Mouse (Mus musculus) layer of hippocampus, adult 11-12 months (tissue): ENCODE results near the gene Farp1.
A peak's percentile ranks its signal among the peaks of the same experiment; 100 is the strongest.
"Not testable (repeated sequence)": the region's sequence is repeated elsewhere in the genome, so short reads cannot be mapped to it uniquely, and the experiment has no call there.

Source experiments
- DNase-seq: peaks from one replicate; pipeline ENCODE4 v3.0.0; 2022; ENCODE audit warnings: low spot score

Gene Farp1

GRCm38 (mm10) chr14:121183414-121184130, 148.6 kb downstream of the Farp1 start:
- no peak for DNase-seq

GRCm38 (mm10) chr14:121184351-121184750, 149.4 kb downstream of the Farp1 start:
- DNase-seq: no peak

- DNase-seq: no peak
Measured at GRCm38 (mm10) chr14:121186402-121186894, 151.4 kb downstream of the Farp1 start.

GRCm38 (mm10) chr14:121189840-121190239, 154.8 kb downstream of the Farp1 start:
- not testable (repeated sequence) for DNase-seq

- no peak for DNase-seq
Measured at GRCm38 (mm10) chr14:121190386-121190785, 155.4 kb downstream of the Farp1 start.

GRCm38 (mm10) chr14:121191739-121192138, 156.7 kb downstream of the Farp1 start:
- DNase-seq: no peak

GRCm38 (mm10) chr14:121192394-121192793, 157.4 kb downstream of the Farp1 start:
- no peak for DNase-seq

DNA sequence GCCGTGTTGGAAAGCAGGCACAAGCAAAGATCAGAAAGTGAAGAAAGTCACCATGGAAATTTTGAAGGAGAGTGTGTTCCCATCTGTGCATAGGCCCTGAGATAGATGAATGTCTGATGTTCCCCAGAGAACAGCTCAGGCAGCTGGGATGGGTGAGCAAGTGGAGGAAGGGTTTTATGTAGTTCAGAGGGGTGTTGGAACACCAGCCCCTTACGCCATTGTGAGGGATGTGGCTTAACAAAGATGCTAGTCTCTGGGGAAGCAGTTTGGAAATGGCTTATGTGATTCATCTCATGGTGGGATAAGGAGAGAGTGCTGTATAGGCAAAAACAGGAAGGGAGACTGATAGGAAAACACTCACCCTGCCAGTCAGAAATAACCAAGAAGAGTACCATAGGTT, 159.0 kb downstream of the Farp1 start:
- no peak for DNase-seq

DNA sequence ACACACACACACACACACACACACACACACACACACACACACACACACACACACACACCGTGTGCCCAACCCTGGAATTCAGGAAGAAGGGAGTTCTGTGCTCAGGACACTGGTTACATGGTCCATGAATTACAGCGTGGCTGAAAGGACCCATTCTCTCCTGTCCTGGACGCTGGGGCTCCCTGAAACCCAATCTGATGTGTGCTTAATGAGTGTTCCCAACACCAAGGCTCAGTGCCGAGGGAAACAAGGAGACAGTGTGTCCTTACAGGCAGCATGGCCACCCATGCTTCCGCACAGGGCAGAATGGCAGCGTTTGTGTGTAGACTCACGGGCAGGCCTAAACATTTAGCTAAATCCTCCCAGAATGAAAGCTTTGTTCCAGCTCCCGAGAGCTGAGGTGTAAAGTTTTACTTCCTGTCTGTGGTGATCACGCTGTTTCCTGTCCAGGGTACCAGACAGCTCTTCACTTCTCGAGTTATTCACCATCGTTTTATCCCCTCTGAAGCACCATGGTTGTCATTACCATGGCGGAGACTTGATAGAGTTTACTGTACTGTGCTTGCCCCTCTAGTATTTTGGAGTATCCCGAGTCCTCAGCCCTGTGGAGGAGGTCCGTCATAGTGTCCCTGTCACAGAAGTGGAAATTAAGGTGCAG, 164.0 kb downstream of the Farp1 start:
- DNase-seq: peak; percentile 56

DNA sequence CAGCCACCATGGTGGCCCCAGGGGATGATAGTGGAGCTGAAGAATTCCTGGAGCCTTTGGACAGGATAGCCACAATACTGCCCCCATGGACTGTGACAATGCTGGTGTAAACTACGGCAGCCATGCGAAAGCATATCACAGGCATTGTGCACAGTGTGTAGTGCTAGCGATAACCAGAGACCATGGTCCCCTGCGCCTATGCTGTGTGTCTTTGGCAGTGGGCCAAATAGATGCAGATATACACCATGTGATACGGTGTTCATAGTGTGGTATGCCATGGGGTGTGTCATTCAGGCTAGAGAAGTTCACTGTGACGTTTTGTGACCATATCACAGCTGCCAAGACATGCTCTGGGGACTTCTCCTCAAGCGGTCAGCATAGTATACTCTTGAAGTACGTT, 164.8 kb downstream of the Farp1 start:
- DNase-seq: no peak

DNA sequence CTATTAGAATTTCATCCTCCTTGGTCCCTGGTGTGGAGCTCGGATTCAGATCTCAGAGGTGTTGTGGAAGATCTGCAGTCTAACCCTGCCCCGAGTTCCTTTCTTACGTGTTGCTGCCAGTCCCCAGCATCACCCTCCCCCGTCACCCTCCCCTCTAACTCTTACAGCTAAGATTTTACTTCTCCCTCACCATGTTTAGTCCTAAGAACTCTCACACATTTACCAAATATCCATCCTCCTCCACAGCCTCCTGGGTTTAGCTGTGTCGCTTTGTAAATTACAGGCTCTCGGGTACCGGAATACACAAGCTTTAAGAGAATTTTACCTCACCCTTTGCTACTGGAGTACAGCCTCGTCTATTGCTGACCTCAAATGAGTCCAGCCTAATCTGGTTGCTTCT, 165.4 kb downstream of the Farp1 start:
- DNase-seq: no peak

GRCm38 (mm10) chr14:121201178-121201577, 166.2 kb downstream of the Farp1 start:
- no peak for DNase-seq

DNA sequence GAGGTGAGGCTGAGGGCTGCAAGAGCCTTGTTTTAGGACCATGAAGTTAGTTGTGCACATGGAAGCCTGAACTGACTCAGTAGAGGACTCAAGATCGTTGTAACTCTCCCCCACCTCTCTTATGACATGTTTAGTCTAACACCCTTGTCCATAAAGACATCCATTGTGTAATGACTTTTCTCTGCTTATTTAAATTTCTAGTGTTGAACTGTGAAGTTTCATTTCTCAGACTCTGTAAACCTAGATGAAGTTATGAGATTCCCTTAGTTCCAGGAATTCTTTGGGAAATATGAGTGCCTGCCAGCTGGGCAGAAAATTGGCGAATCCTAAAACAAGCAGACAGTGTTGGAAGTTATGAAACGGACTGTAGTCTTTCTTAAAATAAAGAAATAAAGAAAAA, 170.5 kb downstream of the Farp1 start:
- no peak for DNase-seq

DNA sequence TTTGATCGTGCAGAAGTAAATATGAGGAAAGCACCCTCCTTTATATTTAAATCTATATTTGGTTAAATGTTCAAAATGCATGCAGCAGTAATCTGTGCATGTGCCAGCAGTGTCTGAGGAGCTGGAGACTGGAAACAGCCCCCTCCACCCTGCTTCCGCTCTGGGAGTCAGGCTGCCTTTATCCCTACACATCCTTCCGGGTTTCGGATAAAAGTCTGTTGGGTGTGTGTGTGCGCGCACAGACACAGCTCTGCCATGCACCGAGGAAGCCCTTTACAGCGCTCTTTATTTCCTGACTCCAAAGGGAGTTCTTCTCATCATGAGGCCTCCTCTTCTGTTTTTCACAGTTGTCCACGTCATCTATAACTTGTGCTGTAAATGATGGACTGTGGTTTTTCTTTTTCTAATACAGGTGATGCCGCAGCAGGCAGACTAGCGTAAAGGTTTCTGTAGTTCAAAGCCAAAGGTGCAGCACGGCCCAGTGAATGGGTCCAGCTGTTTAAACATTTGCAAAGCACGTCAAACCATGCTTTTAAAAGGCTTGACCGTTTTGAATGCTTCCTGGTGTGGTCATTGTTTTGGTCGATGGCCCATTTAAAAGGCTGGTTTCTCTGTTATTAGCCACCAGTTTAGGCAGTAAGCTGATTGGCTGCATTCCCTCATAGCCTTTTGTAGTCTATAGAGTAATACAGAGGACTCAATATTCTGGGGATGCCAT, 172.6 kb downstream of the Farp1 start:
- no peak for DNase-seq

DNA sequence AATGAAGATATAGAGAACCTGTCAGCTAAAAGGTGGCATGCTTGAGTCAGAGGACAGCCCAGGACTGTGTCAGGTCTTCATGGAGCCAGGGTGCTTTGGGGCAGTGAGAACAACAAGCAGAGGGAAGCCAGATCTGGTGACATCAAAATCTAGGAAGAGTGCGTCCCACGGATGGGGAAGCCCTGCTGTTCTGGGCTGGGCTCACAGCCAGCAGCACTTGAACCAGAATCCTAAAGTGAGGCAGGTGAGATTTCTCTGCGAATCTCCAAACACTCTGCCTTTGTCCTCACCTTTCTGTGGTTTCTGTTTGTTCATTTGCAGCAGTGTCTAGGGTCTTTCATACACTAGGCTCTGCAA, 173.1 kb downstream of the Farp1 start:
- DNase-seq: no peak

DNA sequence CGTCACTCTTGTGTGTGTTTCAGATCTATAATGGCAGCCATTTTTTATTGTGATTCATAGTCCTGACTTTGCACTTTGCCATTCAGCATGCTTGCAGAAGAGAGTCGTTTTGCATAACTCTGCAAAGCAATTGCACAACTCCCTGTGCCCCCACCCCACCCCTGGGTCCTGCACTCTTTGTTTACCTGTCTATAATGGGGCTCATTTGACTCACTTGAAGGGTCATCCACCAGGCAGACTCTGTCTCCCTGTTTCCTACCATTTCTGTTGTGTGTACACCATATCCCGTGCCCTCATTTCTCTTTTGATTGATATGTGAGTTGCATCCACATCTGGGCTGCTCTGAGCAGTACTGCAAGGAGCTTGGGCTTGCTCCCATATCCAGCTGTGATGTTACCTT, 175.3 kb downstream of the Farp1 start:
- DNase-seq: no peak

GRCm38 (mm10) chr14:121213650-121214049, 178.7 kb downstream of the Farp1 start:
- no peak for DNase-seq

DNA sequence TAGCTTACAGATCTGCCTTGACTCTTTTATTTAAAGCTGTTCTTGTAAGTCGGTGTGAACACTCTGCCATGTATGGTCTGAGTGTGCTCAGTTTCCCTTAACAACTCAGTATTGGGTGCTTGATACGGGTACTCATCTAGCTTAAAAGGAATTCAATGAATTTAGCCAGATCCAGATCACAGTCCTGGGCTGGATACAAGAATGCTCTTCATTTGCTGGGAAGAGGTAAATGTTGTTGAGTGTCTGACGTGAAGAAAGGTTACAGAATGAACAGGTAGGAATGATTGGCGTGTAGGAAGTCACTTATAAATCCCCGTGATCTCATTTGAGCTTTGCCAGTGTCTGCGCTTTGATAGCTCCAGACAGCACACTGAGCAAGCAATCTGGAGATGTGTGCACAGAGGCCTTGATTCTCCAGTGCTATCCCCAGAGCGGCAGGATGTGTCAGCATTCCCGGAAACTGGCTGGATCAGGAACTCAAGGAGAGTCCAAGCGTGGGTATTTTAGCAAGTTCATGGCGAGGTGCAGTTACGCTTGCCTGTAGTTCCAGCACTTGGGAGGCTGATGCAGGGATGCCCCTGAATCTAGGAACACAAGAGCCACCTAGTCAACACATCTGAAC, 179.7 kb downstream of the Farp1 start:
- DNase-seq: no peak

GRCm38 (mm10) chr14:121215817-121216216, 180.8 kb downstream of the Farp1 start:
- no peak for DNase-seq

- no peak for DNase-seq
Measured at GRCm38 (mm10) chr14:121216672-121217071, 181.7 kb downstream of the Farp1 start.

- no peak for DNase-seq
Measured at GRCm38 (mm10) chr14:121218620-121219019, 183.6 kb downstream of the Farp1 start.

DNA sequence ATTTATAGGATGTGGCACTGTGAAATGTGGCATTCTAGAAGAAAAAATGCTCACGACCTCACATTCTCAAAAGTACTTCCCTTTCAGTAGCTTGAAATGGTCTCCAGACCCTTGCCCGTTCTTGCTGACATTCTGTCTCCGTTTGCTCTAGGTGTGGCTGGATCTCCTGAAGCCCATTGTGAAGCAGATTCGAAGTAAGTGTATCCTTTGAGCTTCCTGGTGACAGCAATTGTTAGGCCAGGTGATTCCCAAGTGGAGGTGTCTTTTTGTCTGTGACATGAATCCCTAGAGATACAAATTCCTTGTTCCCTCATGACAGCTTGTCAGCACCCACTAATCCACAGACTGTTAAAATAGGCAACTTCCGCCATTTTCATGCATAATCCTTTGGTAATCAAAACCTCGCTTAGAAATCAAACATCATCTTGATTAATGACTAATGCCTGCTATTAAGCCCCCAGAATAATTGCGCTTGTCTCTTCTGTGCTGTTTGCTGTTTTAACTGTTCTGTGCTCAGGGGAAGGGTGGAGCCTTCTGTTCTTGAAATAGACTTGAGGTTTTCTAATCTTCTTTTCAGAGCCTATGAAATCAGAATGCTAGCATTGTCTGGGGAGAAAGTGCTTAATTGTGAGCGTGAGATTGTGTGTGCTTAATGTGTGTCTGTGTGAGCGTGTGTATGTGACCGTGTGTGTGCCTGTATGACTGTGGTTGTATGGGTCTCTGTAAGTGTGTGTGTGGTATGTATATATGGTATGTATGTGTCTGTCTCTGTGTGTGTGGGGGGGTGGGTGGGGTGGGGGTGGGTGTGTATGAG, 184.4 kb downstream of the Farp1 start:
- no peak for DNase-seq
